Mouse (Mus musculus) liver, embryonic 15.5 days (tissue): ENCODE measurements at regions not wholly inside any gene's neighbourhood (a gene's known extent, or its start where the extent isn't known, plus 50 kb on each side); places are given as distances from the start of the nearest gene placed in this dataset.

Experiments
- ATAC-seq: fragments of 200-750 bp; cut with Nextera tagmentation; 2 replicates; pipeline ENCODE4 v1.8.0; 2017; ENCODE audit warnings: moderate number of reproducible peaks, mild to moderate bottlenecking, moderate library complexity; ENCODE audit not compliant: insufficient read depth
- H3K27ac ChIP-seq: fragments of 300-500 bp; sonication (generic); replicated peaks from 2 replicates; pipeline ENCODE4 v1.5.1; 2015; ENCODE audit warnings: mild to moderate bottlenecking, inconsistent platforms
- H3K27me3 ChIP-seq: fragments of 300-500 bp; sonication (generic); 2 replicates; pipeline ENCODE4 v1.6.1; 2015; ENCODE audit warnings: mild to moderate bottlenecking, inconsistent platforms
- H3K36me3 ChIP-seq: fragments of 300-500 bp; sonication (generic); replicated peaks from 2 replicates; pipeline ENCODE4 v1.6.1; 2015; ENCODE audit warnings: moderate library complexity, mild to moderate bottlenecking, inconsistent platforms
- H3K4me1 ChIP-seq: fragments of 300-500 bp; sonication (generic); replicated peaks from 2 replicates; pipeline ENCODE4 v1.6.1; 2015; ENCODE audit warnings: inconsistent platforms
- H3K4me2 ChIP-seq: fragments of 300-500 bp; sonication (generic); 2 replicates; pipeline ENCODE4 v1.6.1; 2015; ENCODE audit warnings: moderate library complexity, mild to moderate bottlenecking, inconsistent platforms
- H3K4me3 ChIP-seq: fragments of 300-500 bp; sonication (generic); replicated peaks from 2 replicates; pipeline ENCODE4 v1.5.1; 2015; ENCODE audit warnings: mild to moderate bottlenecking, inconsistent platforms
- H3K9ac ChIP-seq: fragments of 300-500 bp; sonication (generic); 2 replicates; pipeline ENCODE4 v1.6.1; 2015; ENCODE audit warnings: moderate library complexity, mild to moderate bottlenecking, inconsistent platforms
- H3K9me3 ChIP-seq: fragments of 300-500 bp; sonication (generic); replicated peaks from 2 replicates; pipeline ENCODE4 v1.6.1; 2016; ENCODE audit warnings: inconsistent platforms
- WGBS: fragments of 180-500 bp; shearing (Covaris S2); methylation state at CpG from one replicate; pipeline ENCODE4 v1.1.7; 2015; ENCODE audit warnings: mixed read lengths; ENCODE audit not compliant: insufficient replicate concordance; 5-methylcytosine and 5-hydroxymethylcytosine counted together

GRCm38 (mm10) chr3:39460183-39460888 lies 573.6 kb downstream of the Fat4 start:
- Histone ChIP-seq H3K4me2 (no peak overlapping the region), H3K9ac (no peak overlapping the region), H3K4me3 (no peak overlapping the region), H3K9me3 (no peaks in the 10 kb centered on the region), H3K27me3 (no peaks in the 10 kb centered on the region), H3K36me3 (no peaks in the 10 kb centered on the region), H3K27ac (no peak overlapping the region), H3K4me1 (no peaks in the 10 kb centered on the region)
- WGBS, result 66% methylated on average over 14 of the region's 14 CpGs
- no peak for ATAC-seq

- 62% methylated on average over 4 of the region's 4 CpGs for WGBS
- H3K27me3 ChIP-seq, result no peaks in the 10 kb centered on the region
- no peaks in the 10 kb centered on the region for H3K36me3 ChIP-seq
- no peaks in the 10 kb centered on the region for H3K4me1 ChIP-seq
- H3K9ac ChIP-seq, result no peak overlapping the region
- no peak overlapping the region for H3K4me3 ChIP-seq
- no peaks in the 10 kb centered on the region for H3K9me3 ChIP-seq
- H3K27ac ChIP-seq, result no peak overlapping the region
- H3K4me2 ChIP-seq, result no peak overlapping the region
- ATAC-seq, result no peak
Measured at GRCm38 (mm10) chr3:39461561-39461960, 574.8 kb downstream of the Fat4 start.

GRCm38 (mm10) chr3:39465811-39466210 lies 579.1 kb downstream of the Fat4 start:
- no peaks in the 10 kb centered on the region for H3K27me3 ChIP-seq
- no peak overlapping the region for H3K4me3 ChIP-seq
- H3K27ac ChIP-seq, result no peak overlapping the region
- no peak overlapping the region for H3K4me2 ChIP-seq
- H3K36me3 ChIP-seq, result no peaks in the 10 kb centered on the region
- no peak overlapping the region for H3K9ac ChIP-seq
- no peak for ATAC-seq
- no peaks in the 10 kb centered on the region for H3K9me3 ChIP-seq
- H3K4me1 ChIP-seq, result no peaks in the 10 kb centered on the region
- 48% methylated on average over 3 of the region's 3 CpGs for WGBS

GRCm38 (mm10) chr3:39489392-39489791 lies 602.7 kb downstream of the Fat4 start:
- Histone ChIP-seq H3K9me3 (no peaks in the 10 kb centered on the region), H3K9ac (no peak overlapping the region), H3K4me2 (no peak overlapping the region), H3K27ac (no peak overlapping the region), H3K27me3 (no peaks in the 10 kb centered on the region), H3K4me3 (no peak overlapping the region), H3K4me1 (no peaks in the 10 kb centered on the region), H3K36me3 (no peaks in the 10 kb centered on the region)
- 69% methylated on average over 7 of the region's 7 CpGs for WGBS
- no peak for ATAC-seq

GRCm38 (mm10) chr3:39494363-39494762 lies 607.6 kb downstream of the Fat4 start:
- 59% methylated on average over 3 of the region's 3 CpGs for WGBS

GRCm38 (mm10) chr3:39528087-39528486 lies 641.3 kb downstream of the Fat4 start:
- Histone ChIP-seq H3K36me3 (no peaks in the 10 kb centered on the region), H3K9me3 (no peaks in the 10 kb centered on the region), H3K4me1 (no peaks in the 10 kb centered on the region), H3K4me2 (no peak overlapping the region), H3K4me3 (no peak overlapping the region), H3K9ac (no peak overlapping the region), H3K27ac (no peak overlapping the region), H3K27me3 (no peaks in the 10 kb centered on the region)
- WGBS, result 60% methylated on average over 5 of the region's 5 CpGs
- ATAC-seq, result no peak

More at GRCm38 (mm10) chr3:39494363-39494762, 607.6 kb downstream of the Fat4 start:
- H3K9me3 ChIP-seq, result no peaks in the 10 kb centered on the region
- H3K4me3 ChIP-seq, result no peak overlapping the region
- H3K27ac ChIP-seq, result no peak overlapping the region
- H3K4me1 ChIP-seq, result no peaks in the 10 kb centered on the region
- no peak for ATAC-seq
- H3K9ac ChIP-seq, result no peak overlapping the region
- H3K27me3 ChIP-seq, result no peaks in the 10 kb centered on the region
- no peak overlapping the region for H3K4me2 ChIP-seq
- no peaks in the 10 kb centered on the region for H3K36me3 ChIP-seq

GRCm38 (mm10) chr3:39537515-39537914 lies 650.8 kb downstream of the Fat4 start:
- H3K9ac ChIP-seq, result no peak overlapping the region
- H3K4me3 ChIP-seq, result no peak overlapping the region
- ATAC-seq, result no peak
- no peak overlapping the region for H3K4me2 ChIP-seq
- no peaks in the 10 kb centered on the region for H3K9me3 ChIP-seq
- H3K27me3 ChIP-seq, result no peaks in the 10 kb centered on the region
- 62% methylated on average over 2 of the region's 2 CpGs for WGBS
- no peak overlapping the region for H3K27ac ChIP-seq
- no peaks in the 10 kb centered on the region for H3K36me3 ChIP-seq
- H3K4me1 ChIP-seq, result no peaks in the 10 kb centered on the region

GRCm38 (mm10) chr3:39540530-39541118 lies 653.9 kb downstream of the Fat4 start:
- WGBS, result 70% methylated on average over 7 of the region's 7 CpGs
- no peak for ATAC-seq
- no peak overlapping the region for H3K4me3 ChIP-seq

GRCm38 (mm10) chr3:39559460-39560041 lies 672.8 kb downstream of the Fat4 start:
- 58% methylated on average over 3 of the region's 3 CpGs for WGBS
- Histone ChIP-seq H3K9ac (no peak overlapping the region), H3K9me3 (no peaks in the 10 kb centered on the region), H3K4me2 (no peak overlapping the region), H3K4me1 (no peaks in the 10 kb centered on the region), H3K27me3 (no peaks in the 10 kb centered on the region), H3K36me3 (no peaks in the 10 kb centered on the region), H3K27ac (no peak overlapping the region), H3K4me3 (no peak overlapping the region)
- no peak for ATAC-seq

More at GRCm38 (mm10) chr3:39540530-39541118, 653.9 kb downstream of the Fat4 start:
- H3K9me3 ChIP-seq, result no peaks in the 10 kb centered on the region
- no peaks in the 10 kb centered on the region for H3K27me3 ChIP-seq
- H3K36me3 ChIP-seq, result no peaks in the 10 kb centered on the region
- H3K27ac ChIP-seq, result no peak overlapping the region
- no peak overlapping the region for H3K9ac ChIP-seq
- no peaks in the 10 kb centered on the region for H3K4me1 ChIP-seq
- no peak overlapping the region for H3K4me2 ChIP-seq

GRCm38 (mm10) chr3:39560951-39561350 lies 674.2 kb downstream of the Fat4 start:
- no peak for ATAC-seq
- no peaks in the 10 kb centered on the region for H3K4me1 ChIP-seq
- H3K4me3 ChIP-seq, result no peak overlapping the region
- WGBS, result 56% methylated on average over 1 of the region's 1 CpGs
- no peak overlapping the region for H3K9ac ChIP-seq
- no peaks in the 10 kb centered on the region for H3K27me3 ChIP-seq
- H3K9me3 ChIP-seq, result no peaks in the 10 kb centered on the region
- no peak overlapping the region for H3K27ac ChIP-seq
- no peaks in the 10 kb centered on the region for H3K36me3 ChIP-seq
- H3K4me2 ChIP-seq, result no peak overlapping the region

GRCm38 (mm10) chr3:39571444-39572237 lies 684.9 kb downstream of the Fat4 start:
- H3K27ac ChIP-seq, result no peak overlapping the region
- no peaks in the 10 kb centered on the region for H3K9me3 ChIP-seq
- 65% methylated on average over 5 of the region's 5 CpGs for WGBS
- ATAC-seq, result no peak
- no peaks in the 10 kb centered on the region for H3K36me3 ChIP-seq
- H3K9ac ChIP-seq, result no peak overlapping the region
- H3K4me2 ChIP-seq, result no peak overlapping the region
- no peak overlapping the region for H3K4me3 ChIP-seq
- H3K27me3 ChIP-seq, result no peaks in the 10 kb centered on the region
- H3K4me1 ChIP-seq, result no peaks in the 10 kb centered on the region
